Mouse (Mus musculus): ENCODE results near the gene Elmo1. TPM values are rescaled to one million over a fixed set of nuclear protein-coding genes. Genes with fewer than 3 reads are reported as not detected.

Elmo1 gene
- total RNA-seq, 2 experiments from 2014 or later, result 61.7 to 75.4 TPM

- DNase-seq (ENCODE audit: low spot score in 2 of 2), result no peak
- intact Hi-C loops (cut with DNase I), result no loop called here
Observed at GRCm38 (mm10) chr13:20335051-20335888, 244.9 kb downstream of the Elmo1 start.

GRCm38 (mm10) chr13:20335889-20336497, 245.6 kb downstream of the Elmo1 start:
- no peak for DNase-seq (ENCODE audit: low spot score in 2 of 2)
- intact Hi-C loops (cut with DNase I), result no loop called here

- intact Hi-C loops (cut with DNase I), result no loop called here
- no peak for DNase-seq (ENCODE audit: low spot score in 2 of 2)
Observed at GRCm38 (mm10) chr13:20342881-20343280, 252.5 kb downstream of the Elmo1 start.

GRCm38 (mm10) chr13:20349754-20350153, 259.4 kb downstream of the Elmo1 start:
- intact Hi-C loops (cut with DNase I), result loop anchor here (5.0 kb wide), 1 partner anchor 37 kb away; no protein-coding TSS in a partner anchor

GRCm38 (mm10) chr13:20352631-20353030, 262.2 kb downstream of the Elmo1 start:
- no peak for DNase-seq (ENCODE audit: low spot score in 2 of 2)
- intact Hi-C loops (cut with DNase I), result loop anchor here (5.0 kb wide), 1 partner anchor 40 kb away; no protein-coding TSS in a partner anchor

More at GRCm38 (mm10) chr13:20349754-20350153, 259.4 kb downstream of the Elmo1 start:
- DNase-seq (ENCODE audit: low spot score in 2 of 2), result no peak

- intact Hi-C loops (cut with DNase I), result loop anchor here (5.0 kb wide), 1 partner anchor 42 kb away; no protein-coding TSS in a partner anchor
- DNase-seq (ENCODE audit: low spot score in 2 of 2), result peak in 1 of 2 experiments; percentile 21
Observed at GRCm38 (mm10) chr13:20353862-20354603, 263.6 kb downstream of the Elmo1 start.

- intact Hi-C loops (cut with DNase I), result loop anchor here (5.0 kb wide), 1 partner anchor 42 kb away; no protein-coding TSS in a partner anchor
- DNase-seq (ENCODE audit: low spot score in 2 of 2), result no peak
Observed at GRCm38 (mm10) chr13:20354604-20354999, 264.2 kb downstream of the Elmo1 start.

- intact Hi-C loops (cut with DNase I), result no loop called here
- no peak for DNase-seq (ENCODE audit: low spot score in 2 of 2)
Observed at GRCm38 (mm10) chr13:20362541-20362940, 272.1 kb downstream of the Elmo1 start.

GRCm38 (mm10) chr13:20365828-20366593, 275.6 kb downstream of the Elmo1 start:
- DNase-seq (ENCODE audit: low spot score in 2 of 2), result no peak
- intact Hi-C loops (cut with DNase I), result no loop called here

GRCm38 (mm10) chr13:20370036-20370802, 279.8 kb downstream of the Elmo1 start:
- intact Hi-C loops (cut with DNase I), result no loop called here
- no peak for DNase-seq (ENCODE audit: low spot score in 2 of 2)

GRCm38 (mm10) chr13:20371501-20371900, 281.1 kb downstream of the Elmo1 start:
- no peak for DNase-seq (ENCODE audit: low spot score in 2 of 2)
- intact Hi-C loops (cut with DNase I), result no loop called here

GRCm38 (mm10) chr13:20372335-20372734, 281.9 kb downstream of the Elmo1 start:
- no peak for DNase-seq (ENCODE audit: low spot score in 2 of 2)
- intact Hi-C loops (cut with DNase I), result no loop called here

- intact Hi-C loops (cut with DNase I), result no loop called here
- no peak for DNase-seq (ENCODE audit: low spot score in 2 of 2)
Observed at GRCm38 (mm10) chr13:20378869-20379268, 288.5 kb downstream of the Elmo1 start.

- no peak for DNase-seq (ENCODE audit: low spot score in 2 of 2)
- intact Hi-C loops (cut with DNase I), result no loop called here
Observed at GRCm38 (mm10) chr13:20383875-20384274, 293.5 kb downstream of the Elmo1 start.

GRCm38 (mm10) chr13:20384846-20385245, 294.4 kb downstream of the Elmo1 start:
- intact Hi-C loops (cut with DNase I), result no loop called here
- DNase-seq (ENCODE audit: low spot score in 2 of 2), result no peak

- no peak for DNase-seq (ENCODE audit: low spot score in 2 of 2)
- intact Hi-C loops (cut with DNase I), result no loop called here
Observed at GRCm38 (mm10) chr13:20385423-20385822, 295.0 kb downstream of the Elmo1 start.

GRCm38 (mm10) chr13:20386462-20387141, 296.2 kb downstream of the Elmo1 start:
- intact Hi-C loops (cut with DNase I), result no loop called here
- no peak for DNase-seq (ENCODE audit: low spot score in 2 of 2)
